Mouse (Mus musculus): ENCODE data around the gene Cbr1. TPM values are rescaled to one million over a fixed set of nuclear protein-coding genes. Genes with fewer than 3 reads are reported as not detected.

The Cbr1 gene
- polyA plus RNA-seq, 1 experiment from 2014 or later = 137 TPM

GRCm38 (mm10) chr16:93594448-93594847 lies 11.2 kb upstream of the Cbr1 start:
- Histone ChIP-seq H3K36me3 (ENCODE audit: control insufficient read depth, insufficient read depth) (peaks cover 11% of the 10 kb centered on the region; the same call in 1 of the 2 replicates), H3K9me3 (ENCODE audit: control insufficient read depth, low read length) (no peaks in the 10 kb centered on the region), H3K4me2 (ENCODE audit: low read length) (no peak overlapping the region), H3K27me3 (replicated peaks; ENCODE audit: control insufficient read depth, insufficient read depth, low read length) (no peaks in the 10 kb centered on the region), H3K27ac (ENCODE audit: low read length) (no peak overlapping the region), H3K9ac (replicated peaks; ENCODE audit: low read depth, low read length) (no peak overlapping the region), H3K4me3 (replicated peaks; ENCODE audit: low read length) (no peak overlapping the region), H3K4me1 (replicated peaks; ENCODE audit: control insufficient read depth, insufficient read depth, low read length) (no peaks in the 10 kb centered on the region)
- WGBS = 94% methylated on average over 10 of the region's 10 CpGs
- ATAC-seq = no peak

GRCm38 (mm10) chr16:93595766-93596165 lies 9.9 kb upstream of the Cbr1 start:
- Histone ChIP-seq H3K4me3 (replicated peaks; ENCODE audit: low read length) (no peak overlapping the region), H3K27me3 (replicated peaks; ENCODE audit: control insufficient read depth, insufficient read depth, low read length) (no peaks in the 10 kb centered on the region), H3K4me1 (replicated peaks; ENCODE audit: control insufficient read depth, insufficient read depth, low read length) (no peaks in the 10 kb centered on the region), H3K27ac (ENCODE audit: low read length) (no peak overlapping the region), H3K36me3 (ENCODE audit: control insufficient read depth, insufficient read depth) (peaks cover 8% of the 10 kb centered on the region; the same call in 1 of the 2 replicates), H3K4me2 (ENCODE audit: low read length) (no peak overlapping the region), H3K9me3 (ENCODE audit: control insufficient read depth, low read length) (no peaks in the 10 kb centered on the region), H3K9ac (replicated peaks; ENCODE audit: low read depth, low read length) (no peak overlapping the region)
- ATAC-seq = no peak
- WGBS = 90% methylated on average over 5 of the region's 5 CpGs

- Histone ChIP-seq H3K4me2 (ENCODE audit: low read length) (no peak overlapping the region), H3K36me3 (ENCODE audit: control insufficient read depth, insufficient read depth) (peaks cover 8% of the 10 kb centered on the region; the same call in 1 of the 2 replicates)
Observed at GRCm38 (mm10) chr16:93596807-93597206, 8.8 kb upstream of the Cbr1 start.

GRCm38 (mm10) chr16:93597551-93597950 lies 8.1 kb upstream of the Cbr1 start:
- no peaks in the 10 kb centered on the region for H3K27me3 ChIP-seq (replicated peaks; ENCODE audit: control insufficient read depth, insufficient read depth, low read length)
- no peaks in the 10 kb centered on the region for H3K4me1 ChIP-seq (replicated peaks; ENCODE audit: control insufficient read depth, insufficient read depth, low read length)
- H3K9ac ChIP-seq (replicated peaks; ENCODE audit: low read depth, low read length) = no peak overlapping the region
- 95% methylated on average over 9 of the region's 9 CpGs for WGBS
- peaks cover 8% of the 10 kb centered on the region; the same call in 1 of the 2 replicates for H3K36me3 ChIP-seq (ENCODE audit: control insufficient read depth, insufficient read depth)
- no peak for ATAC-seq
- no peaks in the 10 kb centered on the region for H3K9me3 ChIP-seq (ENCODE audit: control insufficient read depth, low read length)
- H3K27ac ChIP-seq (ENCODE audit: low read length) = no peak overlapping the region
- H3K4me3 ChIP-seq (replicated peaks; ENCODE audit: low read length) = no peak overlapping the region
- H3K4me2 ChIP-seq (ENCODE audit: low read length) = no peak overlapping the region

More at GRCm38 (mm10) chr16:93596807-93597206, 8.8 kb upstream of the Cbr1 start:
- H3K9ac ChIP-seq (replicated peaks; ENCODE audit: low read depth, low read length) = no peak overlapping the region
- no peaks in the 10 kb centered on the region for H3K27me3 ChIP-seq (replicated peaks; ENCODE audit: control insufficient read depth, insufficient read depth, low read length)
- H3K4me3 ChIP-seq (replicated peaks; ENCODE audit: low read length) = no peak overlapping the region
- no peak overlapping the region for H3K27ac ChIP-seq (ENCODE audit: low read length)
- H3K4me1 ChIP-seq (replicated peaks; ENCODE audit: control insufficient read depth, insufficient read depth, low read length) = no peaks in the 10 kb centered on the region
- 93% methylated on average over 7 of the region's 7 CpGs for WGBS
- no peak for ATAC-seq
- no peaks in the 10 kb centered on the region for H3K9me3 ChIP-seq (ENCODE audit: control insufficient read depth, low read length)

- Histone ChIP-seq H3K9ac (replicated peaks; ENCODE audit: low read depth, low read length) (no peak overlapping the region), H3K9me3 (ENCODE audit: control insufficient read depth, low read length) (no peaks in the 10 kb centered on the region), H3K4me2 (ENCODE audit: low read length) (no peak overlapping the region), H3K27me3 (replicated peaks; ENCODE audit: control insufficient read depth, insufficient read depth, low read length) (no peaks in the 10 kb centered on the region), H3K36me3 (ENCODE audit: control insufficient read depth, insufficient read depth) (peaks cover 2% of the 10 kb centered on the region; the same call in 1 of the 2 replicates), H3K4me1 (replicated peaks; ENCODE audit: control insufficient read depth, insufficient read depth, low read length) (peaks cover 4% of the 10 kb centered on the region), H3K27ac (ENCODE audit: low read length) (no peak overlapping the region), H3K4me3 (replicated peaks; ENCODE audit: low read length) (no peak overlapping the region)
- no peak for ATAC-seq
- 88% methylated on average over 6 of the region's 6 CpGs for WGBS
Observed at GRCm38 (mm10) chr16:93599461-93599860, 6.2 kb upstream of the Cbr1 start.

- WGBS = under 1% methylated on average over 55 of the region's 55 CpGs
- peak; percentile 89 for ATAC-seq
- Histone ChIP-seq H3K4me1 (replicated peaks; ENCODE audit: control insufficient read depth, insufficient read depth, low read length) (peaks cover 14% of the 10 kb centered on the region), H3K4me2 (ENCODE audit: low read length) (peak within 1 kb of the TSS; percentile 99), H3K36me3 (ENCODE audit: control insufficient read depth, insufficient read depth) (no peaks in the 10 kb centered on the region), H3K4me3 (replicated peaks; ENCODE audit: low read length) (peak within 1 kb of the TSS; percentile 56), H3K27ac (ENCODE audit: low read length) (peak within 1 kb of the TSS; percentile 92), H3K9ac (replicated peaks; ENCODE audit: low read depth, low read length) (peak within 1 kb of the TSS; percentile 71), H3K27me3 (replicated peaks; ENCODE audit: control insufficient read depth, insufficient read depth, low read length) (no peaks in the 10 kb centered on the region), H3K9me3 (ENCODE audit: control insufficient read depth, low read length) (no peaks in the 10 kb centered on the region)
Observed at GRCm38 (mm10) chr16:93603439-93604212, 2.0 kb upstream of the Cbr1 start, which contains the start of gene Setd4. Gene Setd4, minus strand, starts transcription at chr16:93604063.

GRCm38 (mm10) chr16:93604481-93604969 lies 1.1 kb upstream of the Cbr1 start:
- no peak for ATAC-seq
- Histone ChIP-seq H3K9me3 (ENCODE audit: control insufficient read depth, low read length) (no peaks in the 10 kb centered on the region), H3K4me3 (replicated peaks; ENCODE audit: low read length) (peak overlapping the region; percentile 56), H3K27me3 (replicated peaks; ENCODE audit: control insufficient read depth, insufficient read depth, low read length) (no peaks in the 10 kb centered on the region), H3K4me1 (replicated peaks; ENCODE audit: control insufficient read depth, insufficient read depth, low read length) (peaks cover 21% of the 10 kb centered on the region), H3K4me2 (ENCODE audit: low read length) (peak overlapping the region; percentile 99), H3K9ac (replicated peaks; ENCODE audit: low read depth, low read length) (peak overlapping the region; percentile 71), H3K27ac (ENCODE audit: low read length) (peak overlapping the region; percentile 92), H3K36me3 (ENCODE audit: control insufficient read depth, insufficient read depth) (no peaks in the 10 kb centered on the region)
- WGBS = 3% methylated on average over 16 of the region's 16 CpGs

GRCm38 (mm10) chr16:93606146-93606545 lies 493 bp downstream of the Cbr1 start:
- Histone ChIP-seq H3K9ac (replicated peaks; ENCODE audit: low read depth, low read length) (no peak overlapping the region), H3K27ac (ENCODE audit: low read length) (no peak overlapping the region), H3K36me3 (ENCODE audit: control insufficient read depth, insufficient read depth) (0 out of 2 replicates have a peak, but pooled peaks cover under 1% of the 10 kb centered on the region), H3K9me3 (ENCODE audit: control insufficient read depth, low read length) (no peaks in the 10 kb centered on the region), H3K27me3 (replicated peaks; ENCODE audit: control insufficient read depth, insufficient read depth, low read length) (no peaks in the 10 kb centered on the region), H3K4me1 (replicated peaks; ENCODE audit: control insufficient read depth, insufficient read depth, low read length) (peaks cover 21% of the 10 kb centered on the region), H3K4me3 (replicated peaks; ENCODE audit: low read length) (no peak overlapping the region), H3K4me2 (ENCODE audit: low read length) (no peak overlapping the region)
- ATAC-seq = no peak
- WGBS = 87% methylated on average over 7 of the region's 7 CpGs

- peak overlapping the region; percentile 61 for H3K9ac ChIP-seq (replicated peaks; ENCODE audit: low read depth, low read length)
- peaks cover 3% of the 10 kb centered on the region; the same call in 1 of the 2 replicates for H3K36me3 ChIP-seq (ENCODE audit: control insufficient read depth, insufficient read depth)
- peak overlapping the region; percentile 71; the same call in 1 of the 2 replicates for H3K27ac ChIP-seq (ENCODE audit: low read length)
- WGBS = under 1% methylated on average over 32 of the region's 32 CpGs
- no peaks in the 10 kb centered on the region for H3K27me3 ChIP-seq (replicated peaks; ENCODE audit: control insufficient read depth, insufficient read depth, low read length)
- peak overlapping the region; percentile 69 for H3K4me3 ChIP-seq (replicated peaks; ENCODE audit: low read length)
- H3K4me2 ChIP-seq (ENCODE audit: low read length) = peak overlapping the region; percentile 69
- peaks cover 21% of the 10 kb centered on the region for H3K4me1 ChIP-seq (replicated peaks; ENCODE audit: control insufficient read depth, insufficient read depth, low read length)
- ATAC-seq = peak; percentile 29
- H3K9me3 ChIP-seq (ENCODE audit: control insufficient read depth, low read length) = no peaks in the 10 kb centered on the region
Observed at GRCm38 (mm10) chr16:93607669-93608101, 2.0 kb downstream of the Cbr1 start.
